Mouse (Mus musculus) heart, embryonic 11.5 days (tissue): ENCODE data around the gene Dnali1. TPM values are rescaled to one million over a fixed set of nuclear protein-coding genes. Genes with fewer than 3 reads are reported as not detected.

Experiments
- ATAC-seq: fragments of 200-750 bp; cut with Nextera tagmentation; replicated peaks from 2 replicates; pipeline ENCODE4 v1.8.0; 2017; ENCODE audit warnings: moderate library complexity; ENCODE audit not compliant: insufficient number of reproducible peaks, low FRiP score, low TSS enrichment
- H3K27ac ChIP-seq: fragments of 300-500 bp; sonication (generic); 2 replicates; pipeline ENCODE4 v1.5.1; 2014; ENCODE audit warnings: mild to moderate bottlenecking, low read depth, low read length
- H3K27me3 ChIP-seq: fragments of 300-500 bp; sonication (generic); 2 replicates; pipeline ENCODE4 v1.6.1; 2014; ENCODE audit warnings: mild to moderate bottlenecking, low read length, mixed read lengths; ENCODE audit not compliant: control insufficient read depth, insufficient read depth
- H3K36me3 ChIP-seq: fragments of 300-500 bp; sonication (generic); 2 replicates; pipeline ENCODE4 v1.6.1; 2014; ENCODE audit warnings: mild to moderate bottlenecking, low read length, moderate library complexity, mixed read lengths; ENCODE audit not compliant: control insufficient read depth, insufficient read depth
- H3K4me1 ChIP-seq: fragments of 300-500 bp; sonication (generic); 2 replicates; pipeline ENCODE4 v1.6.1; 2014; ENCODE audit warnings: low read length; ENCODE audit not compliant: control insufficient read depth, insufficient read depth
- H3K4me2 ChIP-seq: fragments of 300-500 bp; sonication (generic); 2 replicates; pipeline ENCODE4 v1.6.1; 2014; ENCODE audit warnings: mild to moderate bottlenecking, moderate library complexity
- H3K4me3 ChIP-seq: fragments of 300-500 bp; sonication (generic); 2 replicates; pipeline ENCODE4 v1.5.1; 2014; ENCODE audit warnings: low read depth, low read length
- H3K9ac ChIP-seq: fragments of 300-500 bp; sonication (generic); 2 replicates; pipeline ENCODE4 v1.6.1; 2014; ENCODE audit warnings: mild to moderate bottlenecking, low read depth, low read length, moderate library complexity
- H3K9me3 ChIP-seq: fragments of 300-500 bp; sonication (generic); replicated peaks from 2 replicates; pipeline ENCODE4 v1.6.1; 2016; ENCODE audit warnings: low read length; ENCODE audit not compliant: control insufficient read depth
- WGBS: fragments of 180-500 bp; shearing (Covaris S2); extraction: QIAGEN DNeasy Blood & Tissue Kit; methylation state at CpG from one replicate; pipeline ENCODE4 v1.1.7; 2014; ENCODE audit not compliant: insufficient replicate concordance; 5-methylcytosine and 5-hydroxymethylcytosine counted together
- polyA plus RNA-seq: library from polyadenylated mRNA; unstranded; fragments of >200 nt; fragmentation: Nextera tagmentation; extraction: Ambion mirVana; gene quantifications from 2 replicates; pipeline ENCODE4 v1.2.1, GENCODE M21; 2014

The Dnali1 gene
- polyA plus RNA-seq = 0.14 and 0.20 TPM in 2 replicates

DNA sequence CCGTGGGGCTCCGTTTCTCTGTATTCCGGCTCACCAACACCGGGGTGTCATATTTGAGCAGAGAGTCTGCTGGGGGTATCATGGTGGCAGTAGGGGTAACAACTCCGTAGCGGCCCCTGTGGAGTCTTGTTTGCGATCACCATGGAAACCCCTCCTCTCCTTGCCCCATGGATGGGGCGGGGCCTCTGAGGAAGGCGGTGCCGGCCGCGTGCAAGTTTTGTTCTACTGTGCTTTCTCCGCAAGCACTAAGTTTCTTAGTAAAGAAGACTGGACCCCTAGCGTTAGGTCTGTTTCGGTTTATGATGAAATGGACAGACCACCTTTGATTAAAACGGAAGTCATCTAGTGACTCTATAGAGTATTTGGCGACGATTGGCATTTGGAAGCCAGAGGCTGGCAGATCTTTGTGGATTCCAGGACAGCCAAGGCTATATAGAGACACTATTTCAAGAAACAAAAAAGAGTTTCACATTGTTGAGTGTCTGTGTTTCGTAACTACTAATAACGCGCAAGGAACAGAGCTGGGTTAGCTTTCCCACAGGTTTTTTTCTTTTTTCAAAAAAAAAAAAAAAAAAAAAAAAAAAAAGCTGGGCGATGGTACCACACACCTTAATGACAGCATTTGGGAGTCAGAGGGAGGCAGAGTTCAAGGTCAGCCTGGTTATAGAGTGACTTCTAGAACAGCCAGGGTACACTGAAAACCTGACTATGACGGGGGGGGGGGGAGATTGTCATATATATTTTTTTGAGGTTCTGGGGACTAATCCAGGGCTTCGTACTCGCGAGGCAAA, at the start of gene Dnali1:
Gene Dnali1, minus strand, starts transcription at position 187 of the 791 bp plus-strand sequence.
- H3K9me3 ChIP-seq = no peaks in the 10 kb centered on the region
- peak within 1 kb of the TSS; percentile 92 for H3K9ac ChIP-seq
- ATAC-seq = no peak
- 0 out of 2 replicates have a peak within 1 kb of the TSS, but pooled peaks have one; percentile 12 for H3K27ac ChIP-seq
- peaks cover 15% of the 10 kb centered on the region for H3K36me3 ChIP-seq
- peak within 1 kb of the TSS; percentile 92 for H3K4me2 ChIP-seq
- 4% methylated on average over 26 of the region's 26 CpGs for WGBS
- peaks cover 8% of the 10 kb centered on the region; the same call in 1 of the 2 replicates for H3K4me1 ChIP-seq
- H3K4me3 ChIP-seq = peak within 1 kb of the TSS; percentile 95
- peaks cover 2% of the 10 kb centered on the region; the same call in 1 of the 2 replicates for H3K27me3 ChIP-seq

DNA sequence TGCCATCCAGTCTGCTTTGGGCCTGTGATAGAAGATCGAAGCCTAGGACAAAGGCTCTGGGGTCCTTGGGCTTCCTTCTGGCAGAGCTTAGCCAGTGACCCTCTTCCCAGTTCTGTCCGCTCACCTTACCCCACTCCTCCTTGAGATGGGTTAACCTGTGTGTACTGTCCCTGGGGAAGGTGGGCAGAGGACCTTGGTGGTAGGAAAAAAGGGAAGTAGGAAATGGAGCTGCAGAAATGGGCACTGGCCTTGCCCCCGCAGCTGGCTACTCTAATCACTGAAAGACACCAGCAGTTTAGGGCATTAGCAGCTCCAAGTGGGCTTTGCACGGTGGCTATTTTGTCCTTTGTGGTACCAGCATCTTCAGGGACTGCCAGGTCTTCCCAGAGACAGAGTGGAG, 49.6 kb upstream of the Dnali1 start:
- H3K27me3 ChIP-seq = no peaks in the 10 kb centered on the region
- H3K4me3 ChIP-seq = no peak overlapping the region
- H3K9me3 ChIP-seq = no peaks in the 10 kb centered on the region
- 72% methylated on average over 4 of the region's 4 CpGs for WGBS
- peaks cover 9% of the 10 kb centered on the region; the same call in 1 of the 2 replicates for H3K4me1 ChIP-seq
- ATAC-seq = no peak
- 0 out of 2 replicates have a peak, but pooled peaks cover 2% of the 10 kb centered on the region for H3K36me3 ChIP-seq
- H3K4me2 ChIP-seq = no peak overlapping the region
- no peak overlapping the region for H3K27ac ChIP-seq
- H3K9ac ChIP-seq = peak overlapping the region; percentile 39

DNA sequence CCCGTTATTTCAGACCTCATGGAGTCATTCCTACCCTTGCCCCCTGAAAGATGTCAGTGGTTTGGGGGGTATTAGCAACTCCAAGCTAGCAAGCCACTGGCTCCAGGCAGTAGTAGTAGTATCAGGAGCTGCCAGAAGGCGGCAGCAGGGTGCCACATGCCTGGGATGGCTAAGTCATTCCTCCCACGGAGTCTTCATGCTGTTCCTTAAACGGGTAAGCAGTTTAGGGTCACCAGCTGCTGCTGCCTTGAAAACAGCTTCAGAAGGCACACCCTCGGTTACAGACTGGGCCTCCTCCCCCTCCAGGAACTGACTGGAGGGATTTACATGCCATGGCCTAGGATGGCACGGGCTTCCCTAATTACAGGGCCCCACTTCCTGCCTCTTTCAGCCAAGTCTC, 49.1 kb upstream of the Dnali1 start:
- peak overlapping the region; percentile 39 for H3K9ac ChIP-seq
- WGBS = 9% methylated on average over 6 of the region's 6 CpGs
- H3K4me2 ChIP-seq = peak overlapping the region; percentile 20; the same call in 1 of the 2 replicates
- no peaks in the 10 kb centered on the region for H3K9me3 ChIP-seq
- no peak for ATAC-seq
- 0 out of 2 replicates have a peak, but pooled peaks cover 2% of the 10 kb centered on the region for H3K36me3 ChIP-seq
- no peaks in the 10 kb centered on the region for H3K27me3 ChIP-seq
- H3K4me3 ChIP-seq = no peak overlapping the region
- no peak overlapping the region for H3K27ac ChIP-seq
- peaks cover 9% of the 10 kb centered on the region; the same call in 1 of the 2 replicates for H3K4me1 ChIP-seq

DNA sequence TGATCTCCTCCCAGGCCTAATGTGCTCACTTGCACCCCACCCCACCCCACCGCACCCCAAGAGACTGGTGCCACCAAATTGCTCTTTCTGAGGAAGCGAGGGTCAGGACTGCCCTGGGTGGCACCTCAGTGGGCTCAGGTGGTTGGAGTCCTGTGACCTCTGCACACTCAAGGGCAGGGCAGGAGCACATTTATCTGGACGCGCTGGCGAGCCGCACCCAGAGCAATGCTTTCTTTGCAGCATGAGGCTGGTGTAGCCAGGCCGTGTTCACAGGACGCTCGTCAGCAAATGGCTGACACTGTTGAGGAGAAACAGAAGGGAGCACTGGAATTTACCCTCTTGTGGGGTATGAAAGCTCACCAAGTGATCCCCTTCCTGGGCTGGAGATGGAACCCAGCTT, 39.9 kb upstream of the Dnali1 start:
- Histone ChIP-seq H3K9me3 (no peaks in the 10 kb centered on the region), H3K27me3 (no peaks in the 10 kb centered on the region), H3K27ac (0 out of 2 replicates have a peak overlapping the region, but pooled peaks have one; percentile 7), H3K9ac (no peak overlapping the region), H3K4me2 (no peak overlapping the region), H3K4me1 (0 out of 2 replicates have a peak, but pooled peaks cover 6% of the 10 kb centered on the region), H3K4me3 (no peak overlapping the region), H3K36me3 (peaks cover 13% of the 10 kb centered on the region)
- 71% methylated on average over 9 of the region's 9 CpGs for WGBS
- ATAC-seq = no peak

DNA sequence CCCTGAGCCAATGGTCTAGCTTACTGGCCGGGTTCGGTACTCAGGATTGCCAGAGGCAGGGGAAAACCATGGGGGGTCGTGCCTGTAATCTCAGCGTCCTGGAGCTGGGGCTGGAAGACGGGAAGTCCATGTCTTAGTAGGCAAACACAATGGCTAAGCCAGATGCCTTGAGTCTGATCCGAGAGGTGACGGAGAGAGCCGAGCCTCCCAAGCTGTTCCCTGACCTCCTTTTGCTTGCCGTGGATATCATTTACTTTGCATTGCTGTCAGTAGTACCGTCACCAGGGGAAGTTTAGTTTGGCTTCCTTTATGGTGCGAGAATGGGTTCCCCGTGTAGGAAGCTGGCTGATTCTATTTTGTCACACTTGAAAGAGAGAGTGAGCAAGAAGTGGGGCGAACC, 35.8 kb upstream of the Dnali1 start:
- Histone ChIP-seq H3K36me3 (peaks cover 10% of the 10 kb centered on the region; the same call in 1 of the 2 replicates), H3K27ac (no peak overlapping the region), H3K27me3 (no peaks in the 10 kb centered on the region), H3K4me3 (no peak overlapping the region), H3K9me3 (no peaks in the 10 kb centered on the region), H3K9ac (no peak overlapping the region), H3K4me1 (0 out of 2 replicates have a peak, but pooled peaks cover 6% of the 10 kb centered on the region), H3K4me2 (no peak overlapping the region)
- no peak for ATAC-seq
- 76% methylated on average over 13 of the region's 13 CpGs for WGBS

DNA sequence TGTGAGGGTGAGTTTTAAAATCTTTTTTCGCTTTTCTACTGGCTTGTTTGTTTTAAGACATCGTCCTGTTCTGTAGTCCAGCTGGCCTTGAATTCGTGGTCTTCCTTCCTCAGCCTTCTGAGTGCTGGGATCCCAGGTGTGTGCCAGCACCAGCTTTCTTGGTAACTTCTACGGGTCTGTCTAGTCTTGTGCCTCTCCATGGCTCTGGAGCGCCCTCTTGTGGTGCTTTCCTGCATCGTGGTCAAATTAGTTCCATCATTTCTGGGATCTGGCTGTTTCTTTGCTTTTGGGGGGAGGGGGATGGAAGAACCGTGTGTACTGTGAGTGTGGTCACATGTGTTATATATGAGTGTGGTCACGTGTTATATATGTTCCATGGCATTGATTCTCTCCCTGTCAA, 34.0 kb upstream of the Dnali1 start:
- 8% methylated on average over 8 of the region's 8 CpGs for WGBS
- Histone ChIP-seq H3K9ac (no peak overlapping the region), H3K4me3 (no peak overlapping the region), H3K36me3 (peaks cover 6% of the 10 kb centered on the region; the same call in 1 of the 2 replicates), H3K27ac (no peak overlapping the region), H3K4me1 (no peaks in the 10 kb centered on the region), H3K4me2 (no peak overlapping the region), H3K9me3 (no peaks in the 10 kb centered on the region), H3K27me3 (no peaks in the 10 kb centered on the region)
- 0 out of 2 replicates have a peak, but pooled peaks have one; percentile 14 for ATAC-seq

DNA sequence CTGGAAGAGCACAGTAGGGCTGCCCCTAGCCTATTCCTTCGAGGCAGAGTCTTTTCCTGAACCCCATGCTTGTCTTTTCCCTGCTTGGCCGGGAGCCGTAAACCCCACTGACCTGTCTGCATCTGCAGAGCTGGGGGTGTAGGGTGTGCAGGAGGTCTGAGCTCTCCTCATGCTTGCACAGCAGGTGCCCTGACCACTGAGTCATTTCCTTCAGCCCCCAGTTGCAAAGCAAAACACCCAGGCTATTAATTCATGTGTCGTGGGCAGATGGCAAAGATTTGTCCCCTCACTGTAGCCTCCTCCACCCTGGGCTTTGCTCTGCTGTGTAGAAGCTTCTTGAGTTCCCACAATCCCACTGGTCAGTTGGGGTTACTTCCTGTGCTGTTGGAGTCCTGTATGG, 31.9 kb upstream of the Dnali1 start:
- WGBS = 80% methylated on average over 4 of the region's 4 CpGs
- no peak for ATAC-seq
- H3K36me3 ChIP-seq = peaks cover 6% of the 10 kb centered on the region

DNA sequence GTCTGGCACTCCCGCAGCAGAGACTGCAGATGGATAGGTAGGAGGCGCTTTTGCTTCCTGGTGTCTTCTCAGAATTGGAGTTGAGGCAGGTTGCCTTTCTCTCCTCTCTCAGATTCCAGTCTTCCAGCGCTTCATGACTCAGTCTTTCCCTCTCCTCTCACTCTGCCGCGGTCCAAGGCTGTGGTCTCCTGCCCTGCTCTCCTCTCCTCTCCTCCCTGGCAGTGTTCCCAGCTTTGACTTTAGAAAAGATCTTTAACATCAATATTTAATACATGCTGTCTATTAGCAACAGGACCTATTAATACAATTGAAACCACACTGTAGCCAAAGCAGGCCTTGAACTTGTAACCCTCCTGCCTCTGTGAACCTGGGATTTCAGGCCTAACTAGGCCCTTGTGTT, 30.6 kb upstream of the Dnali1 start:
- no peak overlapping the region for H3K4me2 ChIP-seq
- no peak overlapping the region for H3K4me3 ChIP-seq
- H3K4me1 ChIP-seq = no peaks in the 10 kb centered on the region
- H3K36me3 ChIP-seq = peaks cover 11% of the 10 kb centered on the region
- no peak for ATAC-seq
- H3K27ac ChIP-seq = no peak overlapping the region
- H3K9ac ChIP-seq = no peak overlapping the region
- no peaks in the 10 kb centered on the region for H3K9me3 ChIP-seq
- no peaks in the 10 kb centered on the region for H3K27me3 ChIP-seq
- 92% methylated on average over 5 of the region's 5 CpGs for WGBS

More for the DNA sequence above, 31.9 kb upstream of the Dnali1 start:
- H3K27me3 ChIP-seq = no peaks in the 10 kb centered on the region
- H3K9me3 ChIP-seq = no peaks in the 10 kb centered on the region
- H3K9ac ChIP-seq = no peak overlapping the region
- no peak overlapping the region for H3K4me3 ChIP-seq
- no peak overlapping the region for H3K27ac ChIP-seq
- no peaks in the 10 kb centered on the region for H3K4me1 ChIP-seq
- no peak overlapping the region for H3K4me2 ChIP-seq
